Mouse (Mus musculus) midbrain, embryonic 13.5 days (tissue): ENCODE measurements at regions not wholly inside any gene's neighbourhood (a gene's known extent, or its start where the extent isn't known, plus 50 kb on each side); places are given as distances from the start of the nearest gene placed in this dataset.

Source experiments
- ATAC-seq: fragments of 200-750 bp; cut with Nextera tagmentation; 2 replicates; pipeline ENCODE4 v1.8.0; 2017; ENCODE audit warnings: mild to moderate bottlenecking, moderate TSS enrichment, moderate library complexity
- H3K27ac ChIP-seq: fragments of 300-500 bp; sonication (generic); 2 replicates; pipeline ENCODE4 v1.5.1; 2015; ENCODE audit warnings: inconsistent platforms, mild to moderate bottlenecking, moderate library complexity
- H3K27me3 ChIP-seq: fragments of 300-500 bp; sonication (generic); 2 replicates; pipeline ENCODE4 v1.6.1; 2015; ENCODE audit warnings: mild to moderate bottlenecking, inconsistent platforms
- H3K36me3 ChIP-seq: fragments of 300-500 bp; sonication (generic); 2 replicates; pipeline ENCODE4 v1.6.1; 2015; ENCODE audit warnings: mild to moderate bottlenecking, inconsistent platforms
- H3K4me1 ChIP-seq: fragments of 300-500 bp; sonication (generic); replicated peaks from 2 replicates; pipeline ENCODE4 v1.6.1; 2015; ENCODE audit warnings: inconsistent platforms
- H3K4me2 ChIP-seq: fragments of 300-500 bp; sonication (generic); replicated peaks from 2 replicates; pipeline ENCODE4 v1.6.1; 2015; ENCODE audit warnings: moderate library complexity, mild to moderate bottlenecking, inconsistent platforms
- H3K4me3 ChIP-seq: fragments of 300-500 bp; sonication (generic); replicated peaks from 2 replicates; pipeline ENCODE4 v1.5.1; 2015; ENCODE audit warnings: mild to moderate bottlenecking, inconsistent platforms
- H3K9ac ChIP-seq: fragments of 300-500 bp; sonication (generic); replicated peaks from 2 replicates; pipeline ENCODE4 v1.6.1; 2015; ENCODE audit warnings: mild to moderate bottlenecking, inconsistent platforms
- H3K9me3 ChIP-seq: fragments of 300-500 bp; sonication (generic); 2 replicates; pipeline ENCODE4 v1.6.1; 2016; ENCODE audit warnings: mild to moderate bottlenecking, inconsistent platforms
- WGBS: fragments of 180-500 bp; shearing (Covaris S2); methylation state at CpG from one replicate; pipeline ENCODE4 v1.1.7; 2015; 5-methylcytosine and 5-hydroxymethylcytosine counted together

DNA sequence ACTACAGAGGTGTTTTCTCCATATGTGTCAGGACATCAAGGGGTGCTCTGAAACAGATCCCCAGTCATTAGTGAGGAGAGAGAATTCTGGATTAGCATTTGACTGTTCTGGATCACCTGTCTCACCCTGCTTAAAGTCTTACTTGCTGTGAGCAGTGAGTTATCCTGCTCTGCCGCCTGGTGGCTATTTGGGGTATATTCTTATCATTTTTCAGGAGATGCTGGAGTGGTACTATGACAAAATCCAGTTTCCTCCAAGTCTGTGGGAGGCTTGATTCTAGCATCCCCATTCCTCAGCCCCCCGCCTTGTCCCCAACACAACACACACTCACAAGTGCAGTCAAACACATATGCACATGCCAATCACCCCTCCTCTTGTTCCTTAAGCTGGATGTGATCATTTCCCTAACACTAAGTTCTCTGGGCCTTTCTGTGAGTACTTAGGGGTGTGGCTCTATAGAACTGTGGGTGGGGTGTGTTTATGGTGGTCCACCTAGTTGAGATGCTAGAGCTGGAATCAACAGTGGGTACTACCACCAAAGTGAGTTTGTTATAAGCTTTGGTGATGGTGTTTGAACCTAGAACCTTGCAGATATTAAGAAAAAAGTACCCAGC is 624.6 kb upstream of the Vstm2b start:
- WGBS, result 20% methylated on average over 2 of the region's 2 CpGs
- peaks cover 26% of the 10 kb centered on the region for H3K27me3 ChIP-seq
- no peak overlapping the region for H3K27ac ChIP-seq
- H3K9ac ChIP-seq, result no peak overlapping the region
- no peaks in the 10 kb centered on the region for H3K9me3 ChIP-seq
- H3K4me1 ChIP-seq, result peaks cover 21% of the 10 kb centered on the region
- H3K4me3 ChIP-seq, result no peak overlapping the region
- no peaks in the 10 kb centered on the region for H3K36me3 ChIP-seq
- ATAC-seq, result peak; percentile 48
- no peak overlapping the region for H3K4me2 ChIP-seq

- peaks cover 22% of the 10 kb centered on the region for H3K4me1 ChIP-seq
- no peaks in the 10 kb centered on the region for H3K9me3 ChIP-seq
- no peak overlapping the region for H3K27ac ChIP-seq
- no peak for ATAC-seq
- 47% methylated on average over 9 of the region's 9 CpGs for WGBS
- peaks cover 34% of the 10 kb centered on the region for H3K27me3 ChIP-seq
- H3K36me3 ChIP-seq, result no peaks in the 10 kb centered on the region
- H3K4me2 ChIP-seq, result no peak overlapping the region
- H3K9ac ChIP-seq, result no peak overlapping the region
- no peak overlapping the region for H3K4me3 ChIP-seq
Observed at GRCm38 (mm10) chr7:40275078-40275477, 623.0 kb upstream of the Vstm2b start.

DNA sequence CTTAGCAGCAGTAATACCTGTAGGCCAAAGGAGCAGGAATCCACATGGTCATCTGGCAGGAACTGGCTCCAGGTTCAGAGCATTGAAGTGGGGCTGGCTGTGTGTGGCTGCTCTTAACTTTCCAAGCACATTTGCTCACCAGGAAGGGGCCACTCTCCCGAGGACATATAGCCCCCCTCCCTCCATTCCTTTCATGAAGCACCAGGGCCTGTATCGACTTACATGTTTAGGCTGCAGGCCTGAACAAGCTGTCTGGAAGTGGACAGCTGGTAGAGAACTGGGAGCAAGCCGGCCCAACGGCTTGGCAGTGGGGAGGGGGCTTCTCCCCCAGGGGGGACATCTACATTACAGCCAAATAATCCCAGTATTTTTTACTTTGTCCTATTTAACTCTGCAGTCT is 622.5 kb upstream of the Vstm2b start:
- Histone ChIP-seq H3K9me3 (no peaks in the 10 kb centered on the region), H3K27me3 (peaks cover 38% of the 10 kb centered on the region), H3K9ac (no peak overlapping the region), H3K4me3 (no peak overlapping the region), H3K36me3 (no peaks in the 10 kb centered on the region), H3K27ac (no peak overlapping the region), H3K4me2 (no peak overlapping the region), H3K4me1 (peaks cover 22% of the 10 kb centered on the region)
- ATAC-seq, result peak; percentile 83
- WGBS, result 7% methylated on average over 4 of the region's 4 CpGs

GRCm38 (mm10) chr7:40276116-40276515 is 622.0 kb upstream of the Vstm2b start:
- no peak overlapping the region for H3K4me3 ChIP-seq
- peaks cover 41% of the 10 kb centered on the region for H3K27me3 ChIP-seq
- no peak overlapping the region for H3K27ac ChIP-seq
- H3K9me3 ChIP-seq, result no peaks in the 10 kb centered on the region
- H3K4me1 ChIP-seq, result peaks cover 22% of the 10 kb centered on the region
- WGBS, result 8% methylated on average over 5 of the region's 5 CpGs
- no peak overlapping the region for H3K4me2 ChIP-seq
- H3K36me3 ChIP-seq, result no peaks in the 10 kb centered on the region
- no peak overlapping the region for H3K9ac ChIP-seq
- ATAC-seq, result peak; percentile 85

DNA sequence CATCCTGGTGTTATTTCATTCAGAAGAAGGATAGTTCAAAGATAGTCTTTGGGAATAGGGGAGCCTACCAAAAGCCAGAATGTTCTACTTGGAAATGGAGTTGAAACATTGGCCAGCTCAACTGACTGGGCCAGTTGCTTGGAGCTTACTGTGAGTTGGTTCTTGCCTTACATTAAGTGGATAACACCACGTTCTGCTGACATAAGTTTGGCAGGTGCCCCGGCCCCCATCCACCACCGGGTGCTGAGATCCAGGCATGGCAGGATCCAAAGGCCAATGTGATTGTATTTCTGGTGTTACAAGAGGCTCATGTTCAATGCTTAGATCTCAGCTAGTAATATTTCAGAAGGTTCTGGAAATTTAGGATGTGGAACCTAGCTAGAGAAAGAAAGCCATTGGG is 608.0 kb upstream of the Vstm2b start:
- Histone ChIP-seq H3K4me2 (no peak overlapping the region), H3K27me3 (no peaks in the 10 kb centered on the region), H3K27ac (no peak overlapping the region), H3K36me3 (no peaks in the 10 kb centered on the region), H3K4me1 (no peaks in the 10 kb centered on the region), H3K4me3 (no peak overlapping the region), H3K9ac (no peak overlapping the region), H3K9me3 (no peaks in the 10 kb centered on the region)
- ATAC-seq, result no peak
- 92% methylated on average over 3 of the region's 3 CpGs for WGBS

DNA sequence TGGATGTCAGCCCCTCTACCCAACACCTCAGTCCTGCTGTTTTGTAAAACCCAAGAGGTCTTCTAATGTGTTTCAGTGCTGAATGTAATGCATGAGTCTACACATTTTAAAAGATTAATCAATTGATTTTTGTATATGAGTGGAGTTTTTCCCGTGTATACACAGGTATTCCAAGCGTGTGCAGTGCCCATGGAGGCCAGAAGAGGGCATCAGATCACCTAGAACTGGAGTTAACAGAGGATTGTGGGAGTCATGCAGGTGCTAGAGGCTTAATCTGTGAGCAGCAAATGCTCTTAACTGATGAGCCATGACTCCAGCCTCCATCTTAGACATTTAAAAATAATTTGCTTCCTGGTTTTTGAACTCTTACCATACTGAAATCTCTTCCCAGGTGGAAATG is 587.6 kb upstream of the Vstm2b start:
- WGBS, result 25% methylated on average over 2 of the region's 2 CpGs
- no peaks in the 10 kb centered on the region for H3K36me3 ChIP-seq
- H3K9me3 ChIP-seq, result no peaks in the 10 kb centered on the region
- H3K27me3 ChIP-seq, result no peaks in the 10 kb centered on the region
- no peaks in the 10 kb centered on the region for H3K4me1 ChIP-seq
- H3K27ac ChIP-seq, result no peak overlapping the region
- H3K9ac ChIP-seq, result no peak overlapping the region
- H3K4me3 ChIP-seq, result no peak overlapping the region
- no peak overlapping the region for H3K4me2 ChIP-seq
- ATAC-seq, result no peak

DNA sequence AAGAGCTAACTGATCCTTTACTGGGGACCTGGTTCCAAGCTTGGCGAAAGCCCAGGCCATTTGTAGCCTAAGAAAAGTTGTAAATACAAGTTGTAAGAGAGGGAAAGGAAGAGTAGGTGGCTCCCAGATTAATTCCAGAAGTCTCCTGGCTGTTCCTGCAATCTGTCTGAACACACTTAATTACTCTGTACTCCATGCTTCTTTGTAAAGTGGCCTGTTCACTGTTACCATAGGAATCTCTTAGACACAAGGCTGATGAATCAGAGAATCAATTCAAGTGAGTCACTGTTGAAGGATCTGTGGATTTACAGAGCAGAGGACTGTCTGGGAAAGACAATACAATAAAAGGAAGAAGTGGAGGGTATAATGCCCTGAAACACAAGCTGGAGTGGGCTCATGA is 577.0 kb upstream of the Vstm2b start:
- Histone ChIP-seq H3K36me3 (no peaks in the 10 kb centered on the region), H3K4me3 (no peak overlapping the region), H3K9me3 (no peaks in the 10 kb centered on the region), H3K4me1 (no peaks in the 10 kb centered on the region), H3K27ac (no peak overlapping the region), H3K4me2 (no peak overlapping the region), H3K9ac (no peak overlapping the region), H3K27me3 (no peaks in the 10 kb centered on the region)
- no peak for ATAC-seq
- WGBS, result 90% methylated on average over 1 of the region's 1 CpGs

- Histone ChIP-seq H3K27ac (no peak overlapping the region), H3K4me1 (no peaks in the 10 kb centered on the region), H3K9me3 (no peaks in the 10 kb centered on the region), H3K9ac (no peak overlapping the region), H3K36me3 (no peaks in the 10 kb centered on the region), H3K27me3 (no peaks in the 10 kb centered on the region), H3K4me2 (no peak overlapping the region), H3K4me3 (no peak overlapping the region)
- WGBS, result 84% methylated on average over 3 of the region's 3 CpGs
- no peak for ATAC-seq
Observed at GRCm38 (mm10) chr7:40325188-40325705, 572.9 kb upstream of the Vstm2b start.

- Histone ChIP-seq H3K4me1 (no peaks in the 10 kb centered on the region), H3K4me3 (no peak overlapping the region), H3K36me3 (no peaks in the 10 kb centered on the region), H3K4me2 (no peak overlapping the region), H3K27ac (no peak overlapping the region), H3K9me3 (no peaks in the 10 kb centered on the region), H3K9ac (no peak overlapping the region), H3K27me3 (no peaks in the 10 kb centered on the region)
- 45% methylated on average over 4 of the region's 4 CpGs for WGBS
- 0 out of 2 replicates have a peak, but pooled peaks have one; percentile 11 for ATAC-seq
Observed at GRCm38 (mm10) chr7:40332455-40332854, 565.7 kb upstream of the Vstm2b start.

GRCm38 (mm10) chr7:40352306-40352705 is 545.8 kb upstream of the Vstm2b start:
- WGBS, result 69% methylated on average over 4 of the region's 4 CpGs
- no peak for ATAC-seq
- Histone ChIP-seq H3K4me2 (no peak overlapping the region), H3K36me3 (no peaks in the 10 kb centered on the region), H3K27ac (no peak overlapping the region), H3K27me3 (no peaks in the 10 kb centered on the region), H3K4me1 (no peaks in the 10 kb centered on the region), H3K4me3 (no peak overlapping the region), H3K9ac (no peak overlapping the region), H3K9me3 (no peaks in the 10 kb centered on the region)

DNA sequence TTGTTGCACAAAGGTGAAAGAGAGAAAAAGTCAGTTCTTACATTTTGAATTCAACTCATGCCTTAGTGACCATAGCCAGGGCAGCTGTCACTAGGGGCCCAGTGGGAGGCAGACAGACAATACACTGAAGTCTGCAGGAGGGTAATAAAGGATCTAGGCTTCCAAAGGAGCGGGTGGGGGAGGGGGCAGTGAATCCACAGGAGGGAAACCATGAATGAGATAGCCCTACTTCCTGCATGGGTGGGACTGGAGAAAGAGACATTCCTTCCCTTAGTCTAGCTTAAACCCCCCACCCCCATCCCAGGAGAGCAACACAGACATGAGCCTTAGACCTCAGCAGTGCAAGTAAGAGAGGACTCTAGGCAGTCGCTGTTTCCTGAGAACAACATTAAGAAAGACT is 535.4 kb upstream of the Vstm2b start:
- H3K36me3 ChIP-seq, result no peaks in the 10 kb centered on the region
- no peak overlapping the region for H3K4me3 ChIP-seq
- no peaks in the 10 kb centered on the region for H3K9me3 ChIP-seq
- peak; percentile 24; the same call in 1 of the 2 replicates for ATAC-seq
- H3K9ac ChIP-seq, result no peak overlapping the region
- H3K27ac ChIP-seq, result no peak overlapping the region
- H3K4me1 ChIP-seq, result peaks cover 9% of the 10 kb centered on the region
- no peaks in the 10 kb centered on the region for H3K27me3 ChIP-seq
- WGBS, result 0% methylated on average over 2 of the region's 2 CpGs
- H3K4me2 ChIP-seq, result no peak overlapping the region

- no peak overlapping the region for H3K4me3 ChIP-seq
- no peaks in the 10 kb centered on the region for H3K27me3 ChIP-seq
- H3K27ac ChIP-seq, result no peak overlapping the region
- no peak overlapping the region for H3K4me2 ChIP-seq
- no peaks in the 10 kb centered on the region for H3K36me3 ChIP-seq
- H3K9me3 ChIP-seq, result no peaks in the 10 kb centered on the region
- H3K9ac ChIP-seq, result no peak overlapping the region
- no peaks in the 10 kb centered on the region; the same call in 1 of the 2 replicates for H3K4me1 ChIP-seq
- no peak for ATAC-seq
- 85% methylated on average over 2 of the region's 2 CpGs for WGBS
Observed at GRCm38 (mm10) chr7:40372713-40373112, 525.4 kb upstream of the Vstm2b start.

GRCm38 (mm10) chr7:40377839-40378238 is 520.3 kb upstream of the Vstm2b start:
- no peaks in the 10 kb centered on the region; the same call in 1 of the 2 replicates for H3K4me1 ChIP-seq
- ATAC-seq, result 0 out of 2 replicates have a peak, but pooled peaks have one; percentile 24
- no peak overlapping the region for H3K4me3 ChIP-seq
- no peaks in the 10 kb centered on the region for H3K27me3 ChIP-seq
- no peaks in the 10 kb centered on the region for H3K36me3 ChIP-seq
- no peak overlapping the region for H3K27ac ChIP-seq
- H3K9me3 ChIP-seq, result no peaks in the 10 kb centered on the region
- 69% methylated on average over 1 of the region's 1 CpGs for WGBS
- no peak overlapping the region for H3K4me2 ChIP-seq
- H3K9ac ChIP-seq, result no peak overlapping the region
